Comparison of ENCODE assay signal across 13 mouse cellular contexts in genomic region chr11:68665331-68665730, GRCm38 (mm10). TPM values are rescaled to one million over a fixed set of nuclear protein-coding genes. Genes with fewer than 3 reads are reported as not detected.
DNase-seq lines count a peak whose midpoint lies in the region; ATAC-seq and TF ChIP-seq lines count a peak whose summit lies in the region.
"Had no signal": no experiment of that assay in that cellular context is flagged by ENCODE, and none has a peak within 500 bp of the region (broad histone marks: within the 10 kb centered on the region; RNA-seq: fewer than 3 reads in every experiment).

No protein-coding gene starts in this region.

- 29% methylated on average over 2 of the region's 2 CpGs for whole genome bisulfite sequencing in lung, embryonic 16.5 days
- WGBS in heart, embryonic 12.5 days: 49% methylated on average over 2 of the region's 2 CpGs
- 8% methylated on average over 2 of the region's 2 CpGs for WGBS in limb, embryonic 14.5 days

- DNase-seq in embryo, embryonic 10.5 days (ENCODE audit: low spot score): peak; percentile 40
- DNase-seq in embryo, embryonic 9.5 days (ENCODE audit: extremely low spot score): no peak
- no peak for DNase-seq in lung, postnatal 14 days
- DNase-seq in limb, embryonic 14.5 days (ENCODE audit: low spot score): peak; percentile 68
- DNase-seq in spleen, postnatal 14 days (ENCODE audit: low spot score in 2 of 2): no peak
- no peak for DNase-seq in spleen, postnatal 4 days (ENCODE audit: low spot score in 2 of 2)
- DNase-seq: adrenal gland, postnatal 36 days; cerebellum, adult 11 months; lung, postnatal 36 days; right cerebral cortex, postnatal 4 days; thymus, adult 2 months had no signal

- H3K27me3 ChIP-seq in lung, embryonic 16.5 days (ENCODE audit: control insufficient read depth, insufficient read depth, low read depth, low read length): no peaks in the 10 kb centered on the region
- no peaks in the 10 kb centered on the region for H3K27me3 ChIP-seq in heart, embryonic 12.5 days (replicated peaks)
- no peaks in the 10 kb centered on the region for H3K27me3 ChIP-seq in limb, embryonic 14.5 days (ENCODE audit: control insufficient read depth, insufficient read depth, low read length)

- H3K9me3 ChIP-seq in lung, embryonic 16.5 days (ENCODE audit: control insufficient read depth, low read length): no peaks in the 10 kb centered on the region
- H3K9me3 ChIP-seq in heart, embryonic 12.5 days (replicated peaks): peaks cover 9% of the 10 kb centered on the region
- H3K9me3 ChIP-seq in limb, embryonic 14.5 days (ENCODE audit: control insufficient read depth, low read length): peaks cover 5% of the 10 kb centered on the region

- 0 out of 2 replicates have a peak, but pooled peaks have one; percentile 38 for ATAC-seq in lung, embryonic 16.5 days (ENCODE audit: low read depth)
- ATAC-seq in heart, embryonic 12.5 days (ENCODE audit: insufficient number of reproducible peaks, low FRiP score): no peak
- ATAC-seq in limb, embryonic 14.5 days (ENCODE audit: low FRiP score, low read depth): peak; percentile 62

- no peak for TF ChIP-seq POLR2A in limb, embryonic 14.5 days (IDR thresholded peaks at IDR 0.05; ENCODE audit: borderline replicate concordance, extremely low read depth, insufficient read depth, insufficient read length)

- H3K36me3 ChIP-seq in lung, embryonic 16.5 days (ENCODE audit: control insufficient read depth, insufficient read depth, low read length): no peaks in the 10 kb centered on the region
- no peaks in the 10 kb centered on the region for H3K36me3 ChIP-seq in heart, embryonic 12.5 days
- no peaks in the 10 kb centered on the region for H3K36me3 ChIP-seq in limb, embryonic 14.5 days (ENCODE audit: control insufficient read depth, insufficient read depth, low read length)

- peaks cover 14% of the 10 kb centered on the region for H3K4me1 ChIP-seq in lung, embryonic 16.5 days (replicated peaks; ENCODE audit: control insufficient read depth, insufficient read depth, low read length)
- peaks cover 8% of the 10 kb centered on the region for H3K4me1 ChIP-seq in heart, embryonic 12.5 days (replicated peaks)
- H3K4me1 ChIP-seq in limb, embryonic 14.5 days (ENCODE audit: control insufficient read depth, insufficient read depth, low read length): peaks cover 13% of the 10 kb centered on the region

- H3K4me3 ChIP-seq in lung, embryonic 16.5 days (ENCODE audit: low read length): no peak overlapping the region
- no peak overlapping the region for H3K4me3 ChIP-seq in heart, embryonic 12.5 days
- H3K4me3 ChIP-seq in limb, embryonic 14.5 days (replicated peaks; ENCODE audit: low read length): no peak overlapping the region

- H3K4me2 ChIP-seq in lung, embryonic 16.5 days (ENCODE audit: low read depth, low read length): no peak overlapping the region
- no peak overlapping the region for H3K4me2 ChIP-seq in heart, embryonic 12.5 days
- no peak overlapping the region for H3K4me2 ChIP-seq in limb, embryonic 14.5 days (replicated peaks; ENCODE audit: low read depth, low read length, severe bottlenecking)

- peak overlapping the region; percentile 15; the same call in 1 of the 2 replicates for H3K9ac ChIP-seq in lung, embryonic 16.5 days (ENCODE audit: low read length)
- H3K9ac ChIP-seq in heart, embryonic 12.5 days: no peak overlapping the region
- H3K9ac ChIP-seq in limb, embryonic 14.5 days (ENCODE audit: low read depth, low read length, severe bottlenecking): no peak overlapping the region

- peak overlapping the region; percentile 63 for H3K27ac ChIP-seq in lung, embryonic 16.5 days (ENCODE audit: low read length)
- H3K27ac ChIP-seq in heart, embryonic 12.5 days (ENCODE audit: poor library complexity, severe bottlenecking): peak overlapping the region; percentile 80
- peak overlapping the region; percentile 63 for H3K27ac ChIP-seq in limb, embryonic 14.5 days (replicated peaks; ENCODE audit: low read depth, low read length)

RNA-seq across cellular contexts. Expression of gene Myh10, which starts 26.0 kb away (rescaled TPM):
- polyA plus RNA-seq in lung, embryonic 16.5 days (2015; fragmentation: Nextera tagmentation; extraction: Ambion mirVana): 119 and 125 TPM in 2 replicates
- 219 and 235 TPM in 2 replicates for polyA plus RNA-seq in heart, embryonic 12.5 days (2016; fragmentation: Nextera tagmentation; extraction: Ambion mirVana)
- polyA plus RNA-seq in limb, embryonic 14.5 days (2012; rRNA removed): 167 and 189 TPM in 2 replicates
- 129 and 136 TPM in 2 replicates for polyA plus RNA-seq in limb, embryonic 14.5 days (2014; fragmentation: Nextera tagmentation; extraction: Ambion mirVana)

Comparison
In these comparisons a context has a peak if more than half of its experiments do, and no peak if none do; other contexts are left out.
1. DNase-seq: peak in embryo, embryonic 10.5 days (single experiment) and limb, embryonic 14.5 days (single experiment); none in embryo, embryonic 9.5 days (single experiment), lung, postnatal 14 days (single experiment), spleen, postnatal 14 days (0 of 2) and spleen, postnatal 4 days (0 of 2).
2. Peak in every context shown above with its lines, with median percentiles within 50 percentile points of each other: H3K27ac ChIP-seq.